Mouse (Mus musculus) left cerebral cortex, postnatal 14 days (tissue): Measurements from ENCODE around the gene Gm20908. TPM values are rescaled to one million over a fixed set of nuclear protein-coding genes. Genes with fewer than 3 reads are reported as not detected.
"Not testable (repeated sequence)": the region's sequence is repeated elsewhere in the genome, so short reads cannot be mapped to it uniquely, and the experiment has no call there.

Source experiments
- DNase-seq, 2 experiments: peaks; one replicate each; pipeline ENCODE4 v3.0.0; 2021 to 2022; ENCODE audit warnings: low spot score in 2 of 2, mixed read lengths in 1 of 2
- intact Hi-C: fragments of 180-260 bp; cut with DNase I; formaldehyde crosslinking; loops from one replicate; pipeline ENCODE4 v1.15.1; 2025
- long read RNA-seq, 2 experiments: library from polyadenylated mRNA; stranded (forward); transcript quantifications; one replicate each; pipeline ENCODE4 v2.0.0; 2021
- total RNA-seq, 2 experiments: library from RNA; stranded (reverse); gene quantifications; 2 replicates each; pipeline ENCODE4 v1.2.3; 2021

Gm20908 gene
- total RNA-seq: not detected
- long read RNA-seq, experiment 1: 0 reads
- long read RNA-seq, experiment 2: 0 reads

GRCm38 (mm10) chrY:64472966-64473365 lies at the start of gene Gm20908:
Gm20908 (plus strand) TSS chrY:64473266.
- DNase-seq, intact Hi-C loops: not testable (repeated sequence)
